Mouse (Mus musculus) thymus, postnatal 25 days (tissue): ENCODE measurements around the gene Oard1.

Experiments used
- DNase-seq: peaks from one replicate; pipeline ENCODE4 v3.0.0; 2022

Oard1 gene

GRCm38 (mm10) chr17:48437421-48437911 lies 27.7 kb downstream of the Oard1 start:
- DNase-seq: no peak

DNA sequence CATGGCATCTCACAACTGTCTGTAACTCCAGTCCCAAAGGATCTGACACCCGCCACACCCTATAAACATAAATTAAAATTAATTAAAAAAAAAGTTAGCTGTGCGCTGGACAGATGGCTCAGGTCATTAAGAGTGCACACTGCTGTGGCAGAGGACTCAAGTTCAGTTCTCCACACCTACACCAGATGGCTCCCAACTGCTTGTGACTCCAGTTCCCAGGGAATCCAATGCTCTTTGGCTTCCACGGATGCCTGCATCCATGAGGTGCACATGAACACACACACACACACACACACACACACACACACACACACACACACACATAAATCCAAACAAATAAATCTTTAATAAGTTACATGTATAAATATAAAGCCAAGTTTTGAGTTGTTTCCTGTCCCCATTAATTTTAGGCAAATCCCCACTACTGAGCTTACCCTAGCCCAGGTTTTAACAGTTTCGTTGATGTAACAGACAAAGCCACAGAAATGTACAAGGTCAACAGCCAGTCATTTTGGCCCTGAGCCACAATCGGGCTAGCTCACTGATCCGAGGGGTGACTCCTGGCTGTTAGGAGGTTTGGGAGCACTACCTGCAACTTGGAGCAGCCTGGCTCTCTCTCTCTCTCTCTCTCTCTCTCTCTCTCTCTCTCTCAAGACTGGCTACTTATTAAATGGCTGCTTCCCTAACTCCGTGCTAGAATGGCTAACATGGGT lies 33.1 kb downstream of the Oard1 start:
- no peak for DNase-seq

DNA sequence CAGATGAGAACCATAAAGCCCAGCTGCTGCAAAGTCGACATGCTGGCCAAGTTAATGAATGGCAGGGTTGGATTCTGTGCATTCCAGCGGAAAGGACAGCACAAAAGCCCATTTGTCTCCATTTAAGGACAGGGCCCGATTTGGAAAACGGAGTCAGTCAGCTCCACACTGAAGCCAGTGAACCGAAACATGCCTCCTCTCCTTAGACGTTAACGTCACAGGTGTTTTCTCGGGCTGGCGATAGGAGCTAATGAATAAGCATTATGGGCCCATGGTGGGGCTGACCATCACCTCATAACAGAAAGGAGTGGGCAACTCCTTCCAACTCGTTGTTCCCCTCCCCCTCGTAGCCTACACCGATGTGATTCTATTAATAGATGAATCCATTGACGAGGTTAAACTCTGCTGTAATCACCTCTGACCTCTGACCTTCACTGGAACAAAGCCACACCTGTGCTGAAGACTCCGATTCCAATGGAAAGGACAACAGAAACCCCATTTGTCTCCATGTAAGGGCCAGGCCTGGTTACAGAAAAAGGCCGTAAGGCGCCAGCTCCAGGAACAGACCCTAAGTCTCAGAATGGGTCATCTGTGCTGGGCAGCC lies 33.8 kb downstream of the Oard1 start:
- no peak for DNase-seq

- no peak for DNase-seq
These were observed 37.9 kb downstream of the Oard1 start for GRCm38 (mm10) chr17:48447675-48448074.

DNA sequence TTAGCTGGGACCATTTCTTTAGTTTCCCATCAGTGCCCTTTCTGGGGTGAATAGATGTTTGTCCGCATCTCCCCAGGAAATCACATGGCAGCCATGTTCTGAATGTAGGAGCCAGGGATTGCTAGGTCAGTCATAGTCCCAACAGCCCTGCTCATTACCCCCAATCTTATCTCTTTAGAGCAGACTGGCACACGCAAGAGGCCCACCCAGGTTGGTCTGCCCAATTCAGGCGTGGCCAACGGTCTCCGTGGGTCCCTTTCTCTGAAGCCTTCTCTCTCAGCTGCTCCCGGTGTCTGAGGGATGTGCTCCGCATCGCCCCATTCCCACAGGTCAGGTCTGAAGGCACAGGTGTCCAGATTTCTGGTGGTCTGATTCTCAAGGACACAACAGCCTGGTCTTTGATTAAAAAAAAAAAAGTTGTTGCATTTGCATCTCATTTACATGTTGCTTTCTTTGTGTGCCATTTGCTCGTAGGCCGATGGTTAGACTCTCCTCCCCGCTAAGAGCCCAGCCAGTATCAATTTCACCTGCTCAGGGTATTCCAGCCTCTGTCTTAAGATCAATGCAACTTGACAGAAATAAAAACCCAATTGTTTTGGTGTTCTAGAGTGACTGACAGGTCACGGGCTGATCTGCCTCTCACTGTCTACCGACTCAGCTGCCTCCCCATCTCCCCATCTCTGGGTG lies 41.0 kb downstream of the Oard1 start:
- DNase-seq: no peak

GRCm38 (mm10) chr17:48451353-48451675 lies 41.5 kb downstream of the Oard1 start, which contains the start of gene Tspo2:
TSS of gene Tspo2 (minus strand) at chr17:48451522.
- no peak for DNase-seq

DNA sequence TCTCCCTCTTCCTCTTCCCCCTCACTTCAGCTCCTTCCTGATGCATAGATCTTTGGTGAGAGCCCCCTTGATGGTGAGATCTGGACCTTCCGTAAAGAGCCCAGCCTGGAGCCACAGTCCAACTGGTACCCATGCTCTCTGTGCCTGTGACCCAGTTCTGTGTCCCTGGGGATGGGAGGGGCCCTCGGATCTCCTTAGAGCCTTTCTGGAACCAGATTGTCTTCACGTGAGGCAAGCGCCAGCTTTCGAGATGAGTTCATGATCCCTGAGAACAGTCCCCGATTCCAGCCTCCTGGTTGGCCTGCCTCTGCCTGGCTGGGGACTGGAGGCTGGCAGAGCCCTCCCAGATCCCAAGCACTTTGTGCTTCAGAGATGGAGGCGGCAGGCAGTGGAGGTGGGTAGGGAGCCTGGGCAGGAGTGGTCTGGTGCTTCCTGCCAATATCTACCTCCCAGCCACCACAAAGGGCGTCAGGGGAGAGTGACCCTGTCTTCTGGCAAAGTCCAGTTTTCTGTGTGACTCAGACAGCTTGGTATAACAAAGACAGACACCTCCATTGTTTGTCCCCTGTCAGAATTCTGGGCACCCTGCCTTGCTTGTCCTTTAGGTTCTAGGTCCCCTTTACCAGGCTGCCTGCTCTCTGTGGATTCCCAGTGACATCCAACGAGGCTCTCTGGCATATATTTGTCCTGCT lies 42.1 kb downstream of the Oard1 start:
- no peak for DNase-seq

GRCm38 (mm10) chr17:48453489-48453888 lies 43.7 kb downstream of the Oard1 start:
- no peak for DNase-seq

- DNase-seq: no peak
These were observed 44.4 kb downstream of the Oard1 start for GRCm38 (mm10) chr17:48454190-48454589.

- no peak for DNase-seq
These were observed 44.9 kb downstream of the Oard1 start, which contains the start of gene Unc5cl for GRCm38 (mm10) chr17:48454688-48455087. TSS of gene Unc5cl (plus strand) at chr17:48454901.

- DNase-seq: no peak
These were observed 46.1 kb downstream of the Oard1 start for GRCm38 (mm10) chr17:48455955-48456354.

DNA sequence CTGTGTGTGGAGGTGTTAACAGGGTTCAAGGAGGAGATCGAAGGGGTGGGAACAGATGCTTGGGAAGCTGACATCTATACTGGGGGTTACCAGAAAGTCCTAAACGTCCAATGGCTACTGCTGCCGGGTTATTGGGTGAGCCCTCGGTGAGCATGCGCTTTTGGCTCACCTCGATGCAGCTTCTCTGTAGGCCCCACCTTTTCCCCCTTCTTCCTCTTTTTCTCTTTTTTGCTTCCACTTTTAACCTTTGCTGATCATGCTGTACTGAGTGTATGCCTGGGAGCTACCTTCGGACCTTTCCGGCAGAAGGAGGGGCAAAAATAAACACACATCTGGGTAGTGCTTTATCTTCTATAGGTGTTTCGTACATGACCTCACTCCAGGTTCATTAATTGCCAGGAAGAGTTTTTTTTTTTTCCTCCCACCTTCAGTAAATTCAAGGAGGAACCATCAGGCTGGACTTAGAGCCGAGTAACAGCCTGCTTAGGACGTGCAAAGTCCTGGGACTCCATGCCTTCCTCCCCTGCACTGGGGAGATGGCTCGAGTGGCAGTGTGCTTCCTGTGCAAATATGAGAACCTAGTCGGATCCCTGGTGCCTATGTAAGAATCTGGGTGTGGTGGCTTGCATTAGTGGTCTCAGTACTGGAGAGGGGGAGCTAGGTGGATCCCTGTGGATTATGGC lies 48.3 kb downstream of the Oard1 start:
- no peak for DNase-seq

GRCm38 (mm10) chr17:48462096-48462495 lies 52.3 kb downstream of the Oard1 start:
- peak; percentile 82 for DNase-seq

DNA sequence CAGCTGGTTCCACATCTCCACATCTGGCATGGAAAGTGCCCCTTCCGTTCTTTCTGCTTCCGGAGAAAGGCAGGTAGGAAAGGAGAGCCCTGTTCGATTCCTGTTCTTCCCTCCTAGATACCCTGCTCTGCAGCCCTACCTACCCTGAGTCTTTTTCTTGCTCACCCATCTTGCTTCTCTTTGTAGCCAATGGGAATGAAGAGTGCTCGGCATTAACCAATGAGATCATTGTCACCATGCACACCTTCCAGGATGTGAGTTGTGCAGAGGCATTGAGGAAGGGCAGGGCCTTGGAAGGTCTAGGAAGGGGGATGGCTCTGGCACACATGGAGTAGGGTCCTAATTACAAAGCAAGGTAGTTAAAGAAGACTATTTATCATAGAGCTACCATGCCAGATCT lies 53.6 kb downstream of the Oard1 start:
- DNase-seq: peak; percentile 23
